Mouse (Mus musculus) forebrain, embryonic 14.5 days (tissue): ENCODE data around the gene Cysrt1. TPM values are rescaled to one million over a fixed set of nuclear protein-coding genes. Genes with fewer than 3 reads are reported as not detected.

Experiments used
- ATAC-seq: fragments of 200-750 bp; cut with Nextera tagmentation; 2 replicates; pipeline ENCODE4 v1.8.0; 2017; ENCODE audit warnings: mild to moderate bottlenecking, moderate library complexity
- DNase-seq: peaks from one replicate; pipeline ENCODE4 v3.0.0-alpha.2; 2015; ENCODE audit warnings: low spot score
- H3K27ac ChIP-seq: fragments of 300-500 bp; sonication (generic); 2 replicates; pipeline ENCODE4 v1.5.1; 2014; ENCODE audit warnings: low read depth, mild to moderate bottlenecking, control low read depth, low read length, moderate library complexity
- H3K27me3 ChIP-seq: fragments of 300-500 bp; sonication (generic); replicated peaks from 2 replicates; pipeline ENCODE4 v1.6.1; 2014; ENCODE audit warnings: low read length, control low read depth, mixed read lengths; ENCODE audit not compliant: control insufficient read depth, insufficient read depth
- H3K36me3 ChIP-seq: fragments of 300-500 bp; sonication (generic); 2 replicates; pipeline ENCODE4 v1.6.1; 2014; ENCODE audit warnings: low read length, control low read depth; ENCODE audit not compliant: control insufficient read depth, insufficient read depth
- H3K4me1 ChIP-seq: fragments of 300-500 bp; sonication (generic); 2 replicates; pipeline ENCODE4 v1.6.1; 2014; ENCODE audit warnings: antibody characterized with exemption, low read length, control low read depth; ENCODE audit not compliant: control insufficient read depth, insufficient read depth
- H3K4me2 ChIP-seq: fragments of 300-500 bp; sonication (generic); 2 replicates; pipeline ENCODE4 v1.6.1; 2014; ENCODE audit warnings: mild to moderate bottlenecking, control low read depth, low read length
- H3K4me3 ChIP-seq: fragments of 300-500 bp; sonication (generic); 2 replicates; pipeline ENCODE4 v1.5.1; 2014; ENCODE audit warnings: low read depth, low read length, control low read depth
- H3K9ac ChIP-seq: fragments of 300-500 bp; sonication (generic); 2 replicates; pipeline ENCODE4 v1.6.1; 2014; ENCODE audit warnings: mild to moderate bottlenecking, low read length, control low read depth, moderate library complexity
- H3K9me3 ChIP-seq: fragments of 300-500 bp; sonication (generic); replicated peaks from 2 replicates; pipeline ENCODE4 v1.6.1; 2016; ENCODE audit warnings: low read length, control low read depth, mixed read lengths; ENCODE audit not compliant: control insufficient read depth
- WGBS: fragments of 180-500 bp; shearing (Covaris S2); extraction: QIAGEN DNeasy Blood & Tissue Kit; methylation state at CpG from one replicate; pipeline ENCODE4 v1.1.7; 2014; 5-methylcytosine and 5-hydroxymethylcytosine counted together
- polyA plus RNA-seq: library from polyadenylated mRNA; unstranded; fragments of >200 nt; fragmentation: Nextera tagmentation; extraction: Ambion mirVana; gene quantifications from 2 replicates; pipeline ENCODE4 v1.2.1, GENCODE M21; 2014

The Cysrt1 gene
- polyA plus RNA-seq, 1 experiment from 2014 or later: not detected

- Histone ChIP-seq H3K9me3 (no peaks in the 10 kb centered on the region), H3K9ac (no peak overlapping the region), H3K4me1 (peaks cover 12% of the 10 kb centered on the region), H3K27ac (peak overlapping the region; percentile 98; the same call in 1 of the 2 replicates), H3K4me3 (no peak overlapping the region), H3K4me2 (peak overlapping the region; percentile 46), H3K27me3 (no peaks in the 10 kb centered on the region), H3K36me3 (peaks cover 8% of the 10 kb centered on the region; the same call in 1 of the 2 replicates)
- WGBS: 77% methylated on average over 8 of the region's 8 CpGs
- ATAC-seq (no peak), DNase-seq (no peak)
These were observed 16.4 kb downstream of the Cysrt1 start for GRCm38 (mm10) chr2:25225811-25226379.

- H3K9ac ChIP-seq: peak overlapping the region; percentile 72
- 2% methylated on average over 40 of the region's 41 CpGs for WGBS
- ATAC-seq (peak; percentile 97), DNase-seq (peak; percentile 100)
- peaks cover 8% of the 10 kb centered on the region; the same call in 1 of the 2 replicates for H3K36me3 ChIP-seq
- H3K4me3 ChIP-seq: peak overlapping the region; percentile 89
- H3K9me3 ChIP-seq: no peaks in the 10 kb centered on the region
- H3K27ac ChIP-seq: peak overlapping the region; percentile 98
- peaks cover 12% of the 10 kb centered on the region for H3K4me1 ChIP-seq
- H3K4me2 ChIP-seq: peak overlapping the region; percentile 46
- H3K27me3 ChIP-seq: no peaks in the 10 kb centered on the region
These were observed 17.2 kb downstream of the Cysrt1 start for GRCm38 (mm10) chr2:25224766-25225752.

- H3K9ac ChIP-seq: peak within 1 kb of the TSS; percentile 86
- under 1% methylated on average over 17 of the region's 17 CpGs for WGBS
- peaks cover 12% of the 10 kb centered on the region for H3K4me1 ChIP-seq
- no peaks in the 10 kb centered on the region for H3K9me3 ChIP-seq
- no peak for DNase-seq
- peaks cover 8% of the 10 kb centered on the region; the same call in 1 of the 2 replicates for H3K36me3 ChIP-seq
- H3K4me3 ChIP-seq: peak within 1 kb of the TSS; percentile 89
- H3K27ac ChIP-seq: peak within 1 kb of the TSS; percentile 98
- ATAC-seq: no peak
- H3K27me3 ChIP-seq: no peaks in the 10 kb centered on the region
- peak within 1 kb of the TSS; percentile 92 for H3K4me2 ChIP-seq
These were observed 17.8 kb downstream of the Cysrt1 start, which contains the start of gene Tubb4b for GRCm38 (mm10) chr2:25224492-25224765. Tubb4b (minus strand) TSS chr2:25224702.

- Histone ChIP-seq H3K27me3 (no peaks in the 10 kb centered on the region), H3K9me3 (no peaks in the 10 kb centered on the region), H3K4me1 (peaks cover 12% of the 10 kb centered on the region), H3K4me2 (peak overlapping the region; percentile 92), H3K9ac (peak overlapping the region; percentile 86), H3K4me3 (peak overlapping the region; percentile 89), H3K27ac (peak overlapping the region; percentile 89), H3K36me3 (peaks cover 8% of the 10 kb centered on the region; the same call in 1 of the 2 replicates)
- peak; percentile 33 for ATAC-seq
- 4% methylated on average over 36 of the region's 53 CpGs for WGBS
- peak; percentile 65 for DNase-seq
These were observed 18.4 kb downstream of the Cysrt1 start for GRCm38 (mm10) chr2:25223681-25224491.

- no peak overlapping the region for H3K27ac ChIP-seq
- H3K9ac ChIP-seq: no peak overlapping the region
- WGBS: 74% methylated on average over 5 of the region's 5 CpGs
- peaks cover 12% of the 10 kb centered on the region for H3K4me1 ChIP-seq
- no peak overlapping the region for H3K4me3 ChIP-seq
- H3K27me3 ChIP-seq: no peaks in the 10 kb centered on the region
- no peak overlapping the region for H3K4me2 ChIP-seq
- no peak for ATAC-seq
- peaks cover 8% of the 10 kb centered on the region; the same call in 1 of the 2 replicates for H3K36me3 ChIP-seq
- no peak for DNase-seq
- no peaks in the 10 kb centered on the region for H3K9me3 ChIP-seq
These were observed 20.9 kb downstream of the Cysrt1 start for GRCm38 (mm10) chr2:25221331-25221772.

GRCm38 (mm10) chr2:25218445-25218844 is 23.8 kb downstream of the Cysrt1 start, which contains the start of gene Fam166a:
Fam166a (plus strand) TSS chr2:25218745.
- no peak for DNase-seq
- Histone ChIP-seq H3K9ac (no peak within 1 kb of the TSS), H3K36me3 (peaks cover 8% of the 10 kb centered on the region; the same call in 1 of the 2 replicates), H3K9me3 (no peaks in the 10 kb centered on the region), H3K4me3 (no peak within 1 kb of the TSS), H3K27me3 (no peaks in the 10 kb centered on the region), H3K4me1 (peaks cover 3% of the 10 kb centered on the region), H3K4me2 (no peak within 1 kb of the TSS), H3K27ac (no peak within 1 kb of the TSS)
- ATAC-seq: no peak

GRCm38 (mm10) chr2:25217666-25218065 is 24.6 kb downstream of the Cysrt1 start:
- H3K4me2 ChIP-seq: no peak overlapping the region
- peaks cover 8% of the 10 kb centered on the region; the same call in 1 of the 2 replicates for H3K36me3 ChIP-seq
- WGBS: 67% methylated on average over 2 of the region's 2 CpGs
- H3K27ac ChIP-seq: no peak overlapping the region
- H3K4me1 ChIP-seq: no peaks in the 10 kb centered on the region
- H3K4me3 ChIP-seq: no peak overlapping the region
- H3K9ac ChIP-seq: no peak overlapping the region
- H3K27me3 ChIP-seq: no peaks in the 10 kb centered on the region
- H3K9me3 ChIP-seq: no peaks in the 10 kb centered on the region
- ATAC-seq (no peak), DNase-seq (no peak)

- no peaks in the 10 kb centered on the region for H3K36me3 ChIP-seq
- H3K4me2 ChIP-seq: no peak within 1 kb of the TSS
- no peak within 1 kb of the TSS for H3K4me3 ChIP-seq
- no peaks in the 10 kb centered on the region for H3K9me3 ChIP-seq
- peaks cover 11% of the 10 kb centered on the region for H3K4me1 ChIP-seq
- ATAC-seq (no peak), DNase-seq (no peak)
- no peaks in the 10 kb centered on the region for H3K27me3 ChIP-seq
- H3K27ac ChIP-seq: no peak within 1 kb of the TSS
- WGBS: 79% methylated on average over 3 of the region's 3 CpGs
- no peak within 1 kb of the TSS for H3K9ac ChIP-seq
These were observed 27.8 kb downstream of the Cysrt1 start, which contains the start of gene Stpg3 for GRCm38 (mm10) chr2:25214444-25214843. Stpg3 (minus strand) TSS chr2:25214637.
